Mouse (Mus musculus) liver, embryonic 15.5 days (tissue): ENCODE data around the gene Gm11938. TPM values are rescaled to one million over a fixed set of nuclear protein-coding genes. Genes with fewer than 3 reads are reported as not detected.
"Not testable (repeated sequence)": the region's sequence is repeated elsewhere in the genome, so short reads cannot be mapped to it uniquely, and the experiment has no call there.

Experiments
- ATAC-seq: fragments of 200-750 bp; cut with Nextera tagmentation; 2 replicates; pipeline ENCODE4 v1.8.0; 2017; ENCODE audit warnings: moderate number of reproducible peaks, mild to moderate bottlenecking, moderate library complexity; ENCODE audit not compliant: insufficient read depth
- H3K27ac ChIP-seq: fragments of 300-500 bp; sonication (generic); replicated peaks from 2 replicates; pipeline ENCODE4 v1.5.1; 2015; ENCODE audit warnings: mild to moderate bottlenecking, inconsistent platforms
- H3K27me3 ChIP-seq: fragments of 300-500 bp; sonication (generic); 2 replicates; pipeline ENCODE4 v1.6.1; 2015; ENCODE audit warnings: mild to moderate bottlenecking, inconsistent platforms
- H3K36me3 ChIP-seq: fragments of 300-500 bp; sonication (generic); replicated peaks from 2 replicates; pipeline ENCODE4 v1.6.1; 2015; ENCODE audit warnings: moderate library complexity, mild to moderate bottlenecking, inconsistent platforms
- H3K4me1 ChIP-seq: fragments of 300-500 bp; sonication (generic); replicated peaks from 2 replicates; pipeline ENCODE4 v1.6.1; 2015; ENCODE audit warnings: inconsistent platforms
- H3K4me2 ChIP-seq: fragments of 300-500 bp; sonication (generic); 2 replicates; pipeline ENCODE4 v1.6.1; 2015; ENCODE audit warnings: moderate library complexity, mild to moderate bottlenecking, inconsistent platforms
- H3K4me3 ChIP-seq: fragments of 300-500 bp; sonication (generic); replicated peaks from 2 replicates; pipeline ENCODE4 v1.5.1; 2015; ENCODE audit warnings: mild to moderate bottlenecking, inconsistent platforms
- H3K9ac ChIP-seq: fragments of 300-500 bp; sonication (generic); 2 replicates; pipeline ENCODE4 v1.6.1; 2015; ENCODE audit warnings: moderate library complexity, mild to moderate bottlenecking, inconsistent platforms
- H3K9me3 ChIP-seq: fragments of 300-500 bp; sonication (generic); replicated peaks from 2 replicates; pipeline ENCODE4 v1.6.1; 2016; ENCODE audit warnings: inconsistent platforms
- WGBS: fragments of 180-500 bp; shearing (Covaris S2); methylation state at CpG from one replicate; pipeline ENCODE4 v1.1.7; 2015; ENCODE audit warnings: mixed read lengths; ENCODE audit not compliant: insufficient replicate concordance; 5-methylcytosine and 5-hydroxymethylcytosine counted together
- polyA plus RNA-seq: library from polyadenylated mRNA; unstranded; fragments of >200 nt; fragmentation: Nextera tagmentation; extraction: Ambion mirVana; gene quantifications from 2 replicates; pipeline ENCODE4 v1.2.1, GENCODE M21; 2015

Gene Gm11938
- polyA plus RNA-seq, 1 experiment from 2014 or later = not detected

- no peak for ATAC-seq
- Histone ChIP-seq H3K4me1 (no peaks in the 10 kb centered on the region), H3K4me2 (no peak within 1 kb of the TSS), H3K36me3 (no peaks in the 10 kb centered on the region), H3K4me3 (no peak within 1 kb of the TSS), H3K27me3 (no peaks in the 10 kb centered on the region), H3K9me3 (no peaks in the 10 kb centered on the region), H3K9ac (no peak within 1 kb of the TSS), H3K27ac (no peak within 1 kb of the TSS)
- 39% methylated on average over 3 of the region's 3 CpGs for WGBS
These were observed 11.8 kb upstream of the Gm11938 start, which contains the start of gene Krtap2-4 for GRCm38 (mm10) chr11:99614796-99615363. TSS of gene Krtap2-4 (minus strand) at chr11:99614846.

GRCm38 (mm10) chr11:99610089-99610488 lies 7.0 kb upstream of the Gm11938 start, which contains the start of gene Gm11937:
TSS of gene Gm11937 (minus strand) at chr11:99610189.
- H3K9me3 ChIP-seq, H3K9ac ChIP-seq, H3K36me3 ChIP-seq, ATAC-seq, H3K4me1 ChIP-seq, H3K27me3 ChIP-seq, H3K27ac ChIP-seq, H3K4me3 ChIP-seq, H3K4me2 ChIP-seq: not testable (repeated sequence)
- WGBS = 35% methylated on average over 2 of the region's 2 CpGs

GRCm38 (mm10) chr11:99609126-99609525 lies 6.0 kb upstream of the Gm11938 start:
- no peak for ATAC-seq
- 26% methylated on average over 1 of the region's 1 CpGs for WGBS
- H3K27me3 ChIP-seq = no peaks in the 10 kb centered on the region
- no peak overlapping the region for H3K4me2 ChIP-seq
- no peak overlapping the region for H3K27ac ChIP-seq
- no peak overlapping the region for H3K4me3 ChIP-seq
- no peaks in the 10 kb centered on the region for H3K36me3 ChIP-seq
- H3K9me3 ChIP-seq = no peaks in the 10 kb centered on the region
- H3K9ac ChIP-seq = no peak overlapping the region
- no peaks in the 10 kb centered on the region for H3K4me1 ChIP-seq

GRCm38 (mm10) chr11:99597742-99598141 lies 5.4 kb downstream of the Gm11938 start, which contains the start of gene Krtap9-3:
TSS of gene Krtap9-3 (minus strand) at chr11:99598105.
- not testable (repeated sequence) for H3K4me1 ChIP-seq, H3K9me3 ChIP-seq, H3K4me2 ChIP-seq, ATAC-seq, H3K4me3 ChIP-seq, H3K27ac ChIP-seq, H3K27me3 ChIP-seq, H3K9ac ChIP-seq, H3K36me3 ChIP-seq
- WGBS = 59% methylated on average over 6 of the region's 6 CpGs

- Histone ChIP-seq H3K36me3 (no peaks in the 10 kb centered on the region), H3K27ac (no peak within 1 kb of the TSS), H3K4me3 (no peak within 1 kb of the TSS), H3K9ac (no peak within 1 kb of the TSS), H3K9me3 (no peaks in the 10 kb centered on the region), H3K27me3 (no peaks in the 10 kb centered on the region), H3K4me2 (no peak within 1 kb of the TSS), H3K4me1 (no peaks in the 10 kb centered on the region)
- ATAC-seq = no peak
- WGBS = 78% methylated on average over 6 of the region's 6 CpGs
These were observed 12.1 kb downstream of the Gm11938 start, which contains the start of gene Krtap1-3 for GRCm38 (mm10) chr11:99590981-99591380. TSS of gene Krtap1-3 (minus strand) at chr11:99591339.

GRCm38 (mm10) chr11:99585096-99585495 lies 18.0 kb downstream of the Gm11938 start:
- H3K4me2 ChIP-seq = no peak overlapping the region
- 78% methylated on average over 7 of the region's 7 CpGs for WGBS
- no peaks in the 10 kb centered on the region for H3K36me3 ChIP-seq
- H3K9me3 ChIP-seq = no peaks in the 10 kb centered on the region
- no peak overlapping the region for H3K27ac ChIP-seq
- no peak overlapping the region for H3K4me3 ChIP-seq
- H3K9ac ChIP-seq = no peak overlapping the region
- no peaks in the 10 kb centered on the region for H3K27me3 ChIP-seq
- no peak for ATAC-seq
- no peaks in the 10 kb centered on the region for H3K4me1 ChIP-seq

- Histone ChIP-seq H3K4me2 (no peak within 1 kb of the TSS), H3K9ac (no peak within 1 kb of the TSS), H3K9me3 (no peaks in the 10 kb centered on the region), H3K4me1 (no peaks in the 10 kb centered on the region), H3K27me3 (no peaks in the 10 kb centered on the region), H3K27ac (no peak within 1 kb of the TSS), H3K4me3 (no peak within 1 kb of the TSS), H3K36me3 (no peaks in the 10 kb centered on the region)
- WGBS = 65% methylated on average over 5 of the region's 5 CpGs
- no peak for ATAC-seq
These were observed 19.8 kb downstream of the Gm11938 start, which contains the start of gene Krtap1-4 for GRCm38 (mm10) chr11:99583245-99583704. TSS of gene Krtap1-4 (minus strand) at chr11:99583654.

GRCm38 (mm10) chr11:99581564-99581963 lies 21.5 kb downstream of the Gm11938 start:
- ATAC-seq = no peak
- Histone ChIP-seq H3K4me1 (no peaks in the 10 kb centered on the region), H3K27ac (no peak overlapping the region), H3K9ac (no peak overlapping the region), H3K36me3 (no peaks in the 10 kb centered on the region), H3K27me3 (no peaks in the 10 kb centered on the region), H3K4me3 (no peak overlapping the region), H3K4me2 (no peak overlapping the region), H3K9me3 (no peaks in the 10 kb centered on the region)
- 67% methylated on average over 6 of the region's 6 CpGs for WGBS

GRCm38 (mm10) chr11:99581051-99581450 lies 22.1 kb downstream of the Gm11938 start:
- no peak overlapping the region for H3K9ac ChIP-seq
- H3K27me3 ChIP-seq = no peaks in the 10 kb centered on the region
- H3K4me2 ChIP-seq = no peak overlapping the region
- no peaks in the 10 kb centered on the region for H3K36me3 ChIP-seq
- no peak overlapping the region for H3K4me3 ChIP-seq
- ATAC-seq = no peak
- H3K4me1 ChIP-seq = no peaks in the 10 kb centered on the region
- 77% methylated on average over 5 of the region's 5 CpGs for WGBS
- H3K27ac ChIP-seq = no peak overlapping the region
- no peaks in the 10 kb centered on the region for H3K9me3 ChIP-seq

- ATAC-seq = no peak
- Histone ChIP-seq H3K36me3 (no peaks in the 10 kb centered on the region), H3K9ac (no peak within 1 kb of the TSS), H3K27me3 (no peaks in the 10 kb centered on the region), H3K4me2 (no peak within 1 kb of the TSS), H3K4me1 (no peaks in the 10 kb centered on the region), H3K9me3 (no peaks in the 10 kb centered on the region), H3K27ac (no peak within 1 kb of the TSS), H3K4me3 (no peak within 1 kb of the TSS)
- 72% methylated on average over 6 of the region's 6 CpGs for WGBS
These were observed 22.5 kb downstream of the Gm11938 start, which contains the start of gene Krtap1-5 for GRCm38 (mm10) chr11:99580636-99581035. TSS of gene Krtap1-5 (minus strand) at chr11:99581016.

- no peaks in the 10 kb centered on the region for H3K27me3 ChIP-seq
- no peak for ATAC-seq
- WGBS = 0% methylated on average over 7 of the region's 7 CpGs
- H3K9ac ChIP-seq = no peak overlapping the region
- H3K27ac ChIP-seq = no peak overlapping the region
- no peak overlapping the region for H3K4me2 ChIP-seq
- H3K4me3 ChIP-seq = no peak overlapping the region
- no peaks in the 10 kb centered on the region for H3K36me3 ChIP-seq
- no peaks in the 10 kb centered on the region for H3K9me3 ChIP-seq
- H3K4me1 ChIP-seq = no peaks in the 10 kb centered on the region
These were observed 29.0 kb downstream of the Gm11938 start for GRCm38 (mm10) chr11:99574106-99574505.

GRCm38 (mm10) chr11:99573164-99573563 lies 29.9 kb downstream of the Gm11938 start:
- Histone ChIP-seq H3K27ac (no peak overlapping the region), H3K36me3 (no peaks in the 10 kb centered on the region), H3K9me3 (no peaks in the 10 kb centered on the region), H3K4me3 (no peak overlapping the region), H3K4me1 (no peaks in the 10 kb centered on the region), H3K27me3 (no peaks in the 10 kb centered on the region), H3K9ac (no peak overlapping the region), H3K4me2 (no peak overlapping the region)
- WGBS = 44% methylated on average over 4 of the region's 4 CpGs
- ATAC-seq = no peak
